Mouse (Mus musculus): ENCODE results near the gene Alg12. TPM values are rescaled to one million over a fixed set of nuclear protein-coding genes. Genes with fewer than 3 reads are reported as not detected.

The Alg12 gene
- polyA plus RNA-seq (2015; fragmentation: Nextera tagmentation; extraction: Ambion mirVana), result 4.3 TPM in 2 replicates

GRCm38 (mm10) chr15:88819026-88819905 is at the start of gene Alg12, which contains the start of gene Creld2:
TSS of gene Alg12 (minus strand) at chr15:88819318.
TSS of gene Creld2 (plus strand) at chr15:88819646.

GRCm38 (mm10) chr15:88861772-88862622 is 42.9 kb upstream of the Alg12 start, which contains the start of gene Pim3:
TSS of gene Pim3 (plus strand) at chr15:88862186.

Other genes with a start within 250 kb of the Alg12 start
- not detected in 2 replicates for gene Zdhhc25, start 219.0 kb downstream of the Alg12 start, polyA plus RNA-seq (2015; fragmentation: Nextera tagmentation; extraction: Ambion mirVana)
- 7.8 and 7.9 TPM in 2 replicates for gene Brd1, start 85.1 kb downstream of the Alg12 start, polyA plus RNA-seq (2015; fragmentation: Nextera tagmentation; extraction: Ambion mirVana)
- gene Zbed4, start 67.7 kb downstream of the Alg12 start, polyA plus RNA-seq (2015; fragmentation: Nextera tagmentation; extraction: Ambion mirVana), result 3.0 and 3.8 TPM in 2 replicates
- gene Creld2, start 328 bp upstream of the Alg12 start, polyA plus RNA-seq (2015; fragmentation: Nextera tagmentation; extraction: Ambion mirVana), result 16.2 and 23.9 TPM in 2 replicates
- gene Pim3, start 42.9 kb upstream of the Alg12 start, polyA plus RNA-seq (2015; fragmentation: Nextera tagmentation; extraction: Ambion mirVana), result 42.1 and 64.8 TPM in 2 replicates
- 0.09 TPM in 1 of 2 replicates, not detected in the other for gene Ttll8, start 135.1 kb upstream of the Alg12 start, polyA plus RNA-seq (2015; fragmentation: Nextera tagmentation; extraction: Ambion mirVana)
- not detected in 2 replicates for gene Mlc1, start 159.7 kb upstream of the Alg12 start, polyA plus RNA-seq (2015; fragmentation: Nextera tagmentation; extraction: Ambion mirVana)
- gene Mov10l1, start 163.6 kb upstream of the Alg12 start, polyA plus RNA-seq (2015; fragmentation: Nextera tagmentation; extraction: Ambion mirVana), result 0.52 and 0.74 TPM in 2 replicates
- 0.18 TPM in 1 of 2 replicates, not detected in the other for gene Panx2, start 240.4 kb upstream of the Alg12 start, polyA plus RNA-seq (2015; fragmentation: Nextera tagmentation; extraction: Ambion mirVana)

All from skeletal muscle tissue, postnatal 0 days (tissue).